17 mouse cellular contexts compared by ENCODE assay signal in the genomic region with DNA sequence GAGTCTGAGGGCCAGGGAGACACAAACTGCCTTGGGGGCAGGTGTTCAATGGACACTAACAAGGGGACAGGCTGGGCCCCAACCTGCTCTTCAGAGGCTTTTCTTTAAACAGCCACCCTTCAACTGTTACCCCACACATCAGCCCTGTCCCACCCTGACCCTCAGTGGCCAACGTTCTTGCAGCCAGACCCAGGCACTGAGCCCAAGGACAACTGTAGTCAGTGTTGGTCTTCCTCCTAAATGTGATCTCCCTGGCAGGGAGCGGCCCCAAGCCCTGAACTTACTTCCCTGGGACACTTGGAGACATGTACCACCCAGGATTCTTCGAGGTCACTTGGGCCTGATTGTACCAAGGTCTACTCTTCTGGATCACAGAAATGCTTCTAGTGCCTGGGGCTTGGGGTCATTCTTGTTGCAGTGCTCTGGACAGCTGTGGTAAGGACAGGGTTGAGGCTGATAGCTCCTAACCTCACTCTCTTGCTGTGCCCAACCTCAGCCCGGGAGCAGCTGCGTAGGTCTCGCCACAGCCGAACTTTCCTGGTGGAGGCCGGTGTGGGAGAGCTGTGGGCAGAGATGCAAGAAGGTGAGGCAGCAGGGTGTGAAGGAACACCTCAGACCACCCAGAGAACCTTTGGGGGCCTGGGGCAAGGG. TPM values are rescaled to one million over a fixed set of nuclear protein-coding genes. Genes with fewer than 3 reads are reported as not detected.
"Had no signal": no experiment of that assay in that cellular context is flagged by ENCODE, and none has a peak within 500 bp of the region (broad histone marks: within the 10 kb centered on the region; RNA-seq: fewer than 3 reads in every experiment).

No protein-coding gene starts in this region.

- H3K27me3 ChIP-seq: limb, embryonic 13.5 days; neural tube, embryonic 12.5 days; stomach, embryonic 15.5 days had no signal

- ATAC-seq: lung, postnatal 0 days had no signal

- DNase-seq: kidney, adult 18-20 months; kidney, postnatal 14 days; left cerebral cortex, postnatal 4 days; lung, adult 2 months; lung, postnatal 36 days; midbrain, embryonic 14.5 days; right cerebral cortex, postnatal 14 days; thymus, postnatal 4 days had no signal

- H3K27ac ChIP-seq: limb, embryonic 13.5 days; liver, embryonic 14.5 days; neural tube, embryonic 12.5 days had no signal

- H3K9me3 ChIP-seq: limb, embryonic 13.5 days; neural tube, embryonic 12.5 days; stomach, embryonic 15.5 days had no signal

- H3K4me2 ChIP-seq: limb, embryonic 13.5 days; neural tube, embryonic 12.5 days; stomach, embryonic 15.5 days had no signal

- H3K4me3 ChIP-seq: limb, embryonic 13.5 days; neural tube, embryonic 12.5 days; stomach, embryonic 15.5 days had no signal

- H3K9ac ChIP-seq: limb, embryonic 13.5 days; liver, embryonic 14.5 days; neural tube, embryonic 12.5 days; stomach, embryonic 15.5 days had no signal

RNA-seq across cellular contexts. Expression of a gene that starts 8.2 kb away (rescaled TPM):
- polyA plus RNA-seq: kidney, embryonic 14.5 days; large intestine, adult 2 months; limb, embryonic 13.5 days; liver, embryonic 14.5 days; lung, adult 2 months; lung, postnatal 0 days; midbrain, embryonic 14.5 days; neural tube, embryonic 12.5 days; spleen, adult 2 months; stomach, embryonic 15.5 days; testis, adult 2 months had no signal
